Mouse (Mus musculus) liver, embryonic 14.5 days (tissue): Measurements from ENCODE around the gene 4921507P07Rik. TPM values are rescaled to one million over a fixed set of nuclear protein-coding genes. Genes with fewer than 3 reads are reported as not detected.

ENCODE experiments used
- ATAC-seq: fragments of 200-750 bp; cut with Nextera tagmentation; 2 replicates; pipeline ENCODE4 v1.8.0; 2017; ENCODE audit warnings: moderate number of reproducible peaks, mild to moderate bottlenecking, moderate library complexity; ENCODE audit not compliant: insufficient read depth
- DNase-seq, 3 experiments: peaks; one replicate each; pipeline ENCODE4 v3.0.0-alpha.2; 2012 to 2013; ENCODE audit warnings: low read depth in 3 of 3, low spot score in 3 of 3
- H3K27ac ChIP-seq: fragments of 300-500 bp; sonication (generic); 2 replicates; pipeline ENCODE4 v1.5.1; 2014; ENCODE audit warnings: moderate library complexity, mild to moderate bottlenecking, control low read depth, inconsistent platforms
- H3K27me3 ChIP-seq: fragments of 300-500 bp; sonication (generic); 2 replicates; pipeline ENCODE4 v1.6.1; 2014; ENCODE audit warnings: mild to moderate bottlenecking, low read length, moderate library complexity; ENCODE audit not compliant: control insufficient read depth, insufficient read depth
- H3K36me3 ChIP-seq: fragments of 300-500 bp; sonication (generic); replicated peaks from 2 replicates; pipeline ENCODE4 v1.6.1; 2014; ENCODE audit warnings: low read depth; ENCODE audit not compliant: control insufficient read depth, insufficient read depth
- H3K4me1 ChIP-seq, 2 experiments: fragments of 200-500 bp in 1 of 2; fragments of 300-500 bp in 1 of 2; sonication (generic) in 1 of 2; replicated peaks; 2 replicates each; pipeline ENCODE4 v1.6.1; 2012 to 2014; ENCODE audit warnings: antibody characterized with exemption in 1 of 2, inconsistent platforms in 1 of 2, low read length in 1 of 2; ENCODE audit not compliant: control insufficient read depth in 2 of 2, insufficient read depth in 2 of 2
- H3K4me2 ChIP-seq: fragments of 300-500 bp; sonication (generic); 2 replicates; pipeline ENCODE4 v1.6.1; 2014; ENCODE audit warnings: low read depth, mild to moderate bottlenecking, control low read depth, moderate library complexity
- H3K4me3 ChIP-seq, 2 experiments: fragments of 200-500 bp in 1 of 2; fragments of 300-500 bp in 1 of 2; sonication (generic) in 1 of 2; 2 replicates each; pipeline ENCODE4 v1.5.1; 2012 to 2014; ENCODE audit warnings: low read depth in 2 of 2, low read length in 2 of 2, mild to moderate bottlenecking in 2 of 2, control low read depth in 1 of 2, inconsistent platforms in 1 of 2, moderate library complexity in 1 of 2; ENCODE audit not compliant: insufficient read depth in 1 of 2
- H3K9ac ChIP-seq: fragments of 300-500 bp; sonication (generic); replicated peaks from 2 replicates; pipeline ENCODE4 v1.6.1; 2014; ENCODE audit warnings: mild to moderate bottlenecking, control low read depth, moderate library complexity
- H3K9me3 ChIP-seq: fragments of 300-500 bp; sonication (generic); 2 replicates; pipeline ENCODE4 v1.6.1; 2016; ENCODE audit warnings: low read length, mixed read lengths; ENCODE audit not compliant: control insufficient read depth
- CTCF ChIP-seq: IDR thresholded peaks from 2 replicates; pipeline ENCODE4 v1.5.1; 2016; ENCODE audit warnings: antibody characterized with exemption, low read depth, control low read depth
- EP300 ChIP-seq: IDR thresholded peaks from 2 replicates; pipeline ENCODE4 v1.6.1; 2016; ENCODE audit warnings: antibody characterized with exemption, low read depth
- WGBS: fragments of 180-500 bp; shearing (Covaris S2); extraction: QIAGEN DNeasy Blood & Tissue Kit; methylation state at CpG from one replicate; pipeline ENCODE4 v1.1.7; 2014; ENCODE audit not compliant: insufficient replicate concordance; 5-methylcytosine and 5-hydroxymethylcytosine counted together
- polyA plus RNA-seq, 2 experiments: library from polyadenylated mRNA; depleted of rRNA in 1 of 2; stranded (reverse) in 1 of 2; unstranded in 1 of 2; fragments of >200 nt; fragmentation: Nextera tagmentation in 1 of 2; extraction: Ambion mirVana in 1 of 2; gene quantifications; 2 replicates each; pipeline versions ENCODE4 v1.2.1 to v1.2.3; 2012 to 2014

The 4921507P07Rik gene
- polyA plus RNA-seq, 2 experiments = 0.31 to 0.39 TPM

- DNase-seq = no peak
- H3K27ac ChIP-seq = no peak overlapping the region
- ATAC-seq = no peak
- no peak overlapping the region for H3K4me2 ChIP-seq
- no peak for TF ChIP-seq EP300
- no peak for TF ChIP-seq CTCF
- 67% methylated on average over 7 of the region's 7 CpGs for WGBS
- H3K9ac ChIP-seq = no peak overlapping the region
- H3K27me3 ChIP-seq = no peaks in the 10 kb centered on the region
- no peaks in the 10 kb centered on the region for H3K36me3 ChIP-seq
- H3K4me1 ChIP-seq = peaks cover 0 to 9% of the 10 kb centered on the region in 2 experiments; a peak in 2 of 4 replicates
- no peaks in the 10 kb centered on the region for H3K9me3 ChIP-seq
- H3K4me3 ChIP-seq = no peak overlapping the region
Observed at GRCm38 (mm10) chr6:50549791-50550190, 46.6 kb downstream of the 4921507P07Rik start.

GRCm38 (mm10) chr6:50549051-50549450 is 47.4 kb downstream of the 4921507P07Rik start:
- H3K4me3 ChIP-seq = no peak overlapping the region
- H3K27me3 ChIP-seq = no peaks in the 10 kb centered on the region
- peaks cover 0 to 9% of the 10 kb centered on the region in 2 experiments; a peak in 2 of 4 replicates for H3K4me1 ChIP-seq
- H3K4me2 ChIP-seq = no peak overlapping the region
- ATAC-seq (no peak), DNase-seq (no peak)
- no peak overlapping the region for H3K9ac ChIP-seq
- no peaks in the 10 kb centered on the region for H3K9me3 ChIP-seq
- 56% methylated on average over 5 of the region's 5 CpGs for WGBS
- H3K27ac ChIP-seq = no peak overlapping the region
- TF ChIP-seq EP300 = no peak
- TF ChIP-seq CTCF = no peak
- no peaks in the 10 kb centered on the region for H3K36me3 ChIP-seq

GRCm38 (mm10) chr6:50545412-50546043 is 50.9 kb downstream of the 4921507P07Rik start:
- peak; percentile 75 for TF ChIP-seq CTCF
- TF ChIP-seq EP300 = no peak
- no peak for ATAC-seq

GRCm38 (mm10) chr6:50542535-50542934 is 53.9 kb downstream of the 4921507P07Rik start:
- WGBS = 52% methylated on average over 1 of the region's 1 CpGs
- H3K4me2 ChIP-seq = no peak overlapping the region
- H3K27me3 ChIP-seq = no peaks in the 10 kb centered on the region
- no peak overlapping the region for H3K27ac ChIP-seq
- no peaks in the 10 kb centered on the region for H3K9me3 ChIP-seq
- peaks cover 0 to 4% of the 10 kb centered on the region in 2 experiments; a peak in 2 of 4 replicates for H3K4me1 ChIP-seq
- TF ChIP-seq EP300 = no peak
- TF ChIP-seq CTCF = no peak
- no peaks in the 10 kb centered on the region for H3K36me3 ChIP-seq
- DNase-seq (no peak), ATAC-seq (no peak)
- no peak overlapping the region for H3K4me3 ChIP-seq
- H3K9ac ChIP-seq = no peak overlapping the region

More at GRCm38 (mm10) chr6:50545412-50546043, 50.9 kb downstream of the 4921507P07Rik start:
- Histone ChIP-seq H3K4me1 (peaks cover 0 to 4% of the 10 kb centered on the region in 2 experiments; a peak in 2 of 4 replicates), H3K9me3 (no peaks in the 10 kb centered on the region), H3K27ac (no peak overlapping the region), H3K4me3 (no peak overlapping the region), H3K9ac (no peak overlapping the region), H3K36me3 (no peaks in the 10 kb centered on the region), H3K27me3 (no peaks in the 10 kb centered on the region), H3K4me2 (peak overlapping the region; percentile 6; the same call in 1 of the 2 replicates)
- 15% methylated on average over 10 of the region's 10 CpGs for WGBS
- DNase-seq = peak in 2 of 3 experiments; percentile 18 to 25

- Histone ChIP-seq H3K4me2 (no peak overlapping the region), H3K9ac (no peak overlapping the region), H3K4me1 (no peaks in the 10 kb centered on the region), H3K27ac (no peak overlapping the region), H3K4me3 (no peak overlapping the region), H3K27me3 (no peaks in the 10 kb centered on the region), H3K9me3 (no peaks in the 10 kb centered on the region), H3K36me3 (no peaks in the 10 kb centered on the region)
- WGBS = 55% methylated on average over 1 of the region's 1 CpGs
- TF ChIP-seq EP300 = no peak
- ATAC-seq = no peak
- DNase-seq = no peak
Observed at GRCm38 (mm10) chr6:50539641-50540040, 56.8 kb downstream of the 4921507P07Rik start.
